Mouse (Mus musculus): ENCODE measurements around the gene Pwp1. TPM values are rescaled to one million over a fixed set of nuclear protein-coding genes. Genes with fewer than 3 reads are reported as not detected.

Gene Pwp1
- polyA plus RNA-seq, 2 experiments = 36.1 to 76.0 TPM

DNA sequence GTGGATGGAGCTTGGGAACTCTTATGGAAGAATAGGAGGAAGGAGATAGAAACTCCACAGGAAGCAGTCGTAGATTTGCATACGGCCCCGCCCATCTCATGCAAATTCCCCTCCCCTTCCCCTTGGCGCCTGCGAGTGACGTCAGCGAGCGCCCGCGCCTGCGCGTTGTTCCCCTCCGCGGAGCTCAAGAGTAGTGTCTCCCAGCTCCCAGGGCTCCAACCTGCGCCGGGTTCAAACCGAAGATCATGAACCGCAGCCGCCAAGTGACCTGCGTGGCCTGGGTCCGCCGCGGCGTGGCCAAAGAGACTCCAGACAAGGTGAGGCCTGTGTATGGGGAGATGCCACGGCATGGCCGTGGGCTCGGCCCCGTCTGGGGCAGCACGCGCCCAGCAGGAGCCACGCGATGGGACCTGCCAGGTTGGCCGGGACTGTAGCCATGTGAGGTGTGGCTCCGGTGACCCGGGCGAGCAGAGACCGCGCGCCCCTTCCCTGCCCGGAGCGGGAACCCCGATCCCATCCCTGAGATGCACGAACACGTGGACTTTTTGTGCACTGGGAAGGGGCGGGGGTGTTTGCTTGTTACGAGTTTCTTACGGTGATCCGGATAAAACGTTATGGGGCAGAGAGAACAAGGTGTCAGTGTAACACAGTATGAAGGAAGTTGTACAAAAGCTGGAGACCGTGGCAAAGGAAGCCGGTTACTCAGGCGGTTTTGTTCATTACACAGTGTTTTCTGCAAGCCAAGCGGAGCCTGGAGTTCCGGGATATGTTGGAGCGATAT lies 42.6 kb downstream of the Pwp1 start:
- H3K9ac ChIP-seq (ENCODE audit: low read depth, low read length, severe bottlenecking) = peak overlapping the region; percentile 62
- peak; percentile 84 for DNase-seq (ENCODE audit: low spot score)
- TF ChIP-seq POLR2A (IDR thresholded peaks at IDR 0.05; ENCODE audit: borderline replicate concordance, extremely low read depth, insufficient read depth, insufficient read length) = no peak
- H3K9me3 ChIP-seq (ENCODE audit: control insufficient read depth, low read length) = no peaks in the 10 kb centered on the region
- H3K4me3 ChIP-seq (replicated peaks; ENCODE audit: low read length) = peak overlapping the region; percentile 56
- peaks cover 6% of the 10 kb centered on the region for H3K4me1 ChIP-seq (ENCODE audit: control insufficient read depth, insufficient read depth, low read length)
- peaks cover 28% of the 10 kb centered on the region for H3K36me3 ChIP-seq (ENCODE audit: control insufficient read depth, insufficient read depth, low read length)
- peak; percentile 95 for ATAC-seq (ENCODE audit: low FRiP score, low read depth)
- no peaks in the 10 kb centered on the region for H3K27me3 ChIP-seq (ENCODE audit: control insufficient read depth, insufficient read depth, low read length)
- H3K4me2 ChIP-seq (replicated peaks; ENCODE audit: low read depth, low read length, severe bottlenecking) = peak overlapping the region; percentile 64
- H3K27ac ChIP-seq (replicated peaks; ENCODE audit: low read depth, low read length) = 0 out of 2 replicates have a peak overlapping the region, but pooled peaks have one; percentile 56
- WGBS = under 1% methylated on average over 55 of the region's 55 CpGs

GRCm38 (mm10) chr10:85872479-85872773 lies 43.1 kb downstream of the Pwp1 start:
- no peak overlapping the region for H3K27ac ChIP-seq (replicated peaks; ENCODE audit: low read depth, low read length)
- H3K27me3 ChIP-seq (ENCODE audit: control insufficient read depth, insufficient read depth, low read length) = no peaks in the 10 kb centered on the region
- H3K9me3 ChIP-seq (ENCODE audit: control insufficient read depth, low read length) = no peaks in the 10 kb centered on the region
- DNase-seq (ENCODE audit: low spot score) (no peak), ATAC-seq (ENCODE audit: low FRiP score, low read depth) (no peak)
- peak overlapping the region; percentile 64 for H3K4me2 ChIP-seq (replicated peaks; ENCODE audit: low read depth, low read length, severe bottlenecking)
- H3K4me3 ChIP-seq (replicated peaks; ENCODE audit: low read length) = peak overlapping the region; percentile 56
- peaks cover 33% of the 10 kb centered on the region for H3K36me3 ChIP-seq (ENCODE audit: control insufficient read depth, insufficient read depth, low read length)
- WGBS = 5% methylated on average over 5 of the region's 5 CpGs
- peak overlapping the region; percentile 62 for H3K9ac ChIP-seq (ENCODE audit: low read depth, low read length, severe bottlenecking)
- TF ChIP-seq POLR2A (IDR thresholded peaks at IDR 0.05; ENCODE audit: borderline replicate concordance, extremely low read depth, insufficient read depth, insufficient read length) = no peak
- H3K4me1 ChIP-seq (ENCODE audit: control insufficient read depth, insufficient read depth, low read length) = peaks cover 6% of the 10 kb centered on the region

- no peak overlapping the region for H3K4me2 ChIP-seq (replicated peaks; ENCODE audit: low read depth, low read length, severe bottlenecking)
- WGBS = 91% methylated on average over 13 of the region's 13 CpGs
- no peak for TF ChIP-seq POLR2A (IDR thresholded peaks at IDR 0.05; ENCODE audit: borderline replicate concordance, extremely low read depth, insufficient read depth, insufficient read length)
- H3K4me1 ChIP-seq (ENCODE audit: control insufficient read depth, insufficient read depth, low read length) = peaks cover 6% of the 10 kb centered on the region
- H3K27ac ChIP-seq (replicated peaks; ENCODE audit: low read depth, low read length) = no peak overlapping the region
- DNase-seq (ENCODE audit: low spot score) (no peak), ATAC-seq (ENCODE audit: low FRiP score, low read depth) (no peak)
- H3K9ac ChIP-seq (ENCODE audit: low read depth, low read length, severe bottlenecking) = no peak overlapping the region
- H3K36me3 ChIP-seq (ENCODE audit: control insufficient read depth, insufficient read depth, low read length) = peaks cover 48% of the 10 kb centered on the region
- H3K27me3 ChIP-seq (ENCODE audit: control insufficient read depth, insufficient read depth, low read length) = no peaks in the 10 kb centered on the region
- no peaks in the 10 kb centered on the region for H3K9me3 ChIP-seq (ENCODE audit: control insufficient read depth, low read length)
- no peak overlapping the region for H3K4me3 ChIP-seq (replicated peaks; ENCODE audit: low read length)
Observed at GRCm38 (mm10) chr10:85873861-85874544, 44.7 kb downstream of the Pwp1 start.

DNA sequence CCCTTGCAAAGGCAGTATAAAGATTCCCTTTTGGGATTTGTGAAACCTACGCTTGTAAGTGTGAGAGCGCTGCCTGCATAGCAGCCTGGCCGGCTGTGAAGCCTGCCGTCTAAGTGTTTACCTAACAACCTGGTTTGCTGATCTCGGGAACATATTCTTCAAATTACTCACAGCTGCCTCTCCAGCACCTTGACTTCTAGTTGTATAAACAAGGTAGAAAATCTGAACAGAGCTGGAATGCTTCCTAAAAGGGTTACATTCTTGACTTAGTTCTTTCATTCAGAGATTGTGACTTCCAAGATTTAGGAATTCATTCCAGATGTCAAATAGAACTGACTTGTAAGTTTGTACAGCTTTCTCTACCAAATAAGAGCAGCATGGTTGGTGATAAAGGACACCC lies 46.5 kb downstream of the Pwp1 start:
- Histone ChIP-seq H3K9me3 (ENCODE audit: control insufficient read depth, low read length) (no peaks in the 10 kb centered on the region), H3K27me3 (ENCODE audit: control insufficient read depth, insufficient read depth, low read length) (no peaks in the 10 kb centered on the region), H3K4me3 (replicated peaks; ENCODE audit: low read length) (no peak overlapping the region), H3K9ac (ENCODE audit: low read depth, low read length, severe bottlenecking) (no peak overlapping the region), H3K4me1 (ENCODE audit: control insufficient read depth, insufficient read depth, low read length) (peaks cover 6% of the 10 kb centered on the region), H3K27ac (replicated peaks; ENCODE audit: low read depth, low read length) (no peak overlapping the region), H3K36me3 (ENCODE audit: control insufficient read depth, insufficient read depth, low read length) (peaks cover 66% of the 10 kb centered on the region), H3K4me2 (replicated peaks; ENCODE audit: low read depth, low read length, severe bottlenecking) (no peak overlapping the region)
- WGBS = 80% methylated on average over 5 of the region's 5 CpGs
- DNase-seq (ENCODE audit: low spot score) = no peak
- no peak for TF ChIP-seq POLR2A (IDR thresholded peaks at IDR 0.05; ENCODE audit: borderline replicate concordance, extremely low read depth, insufficient read depth, insufficient read length)
- ATAC-seq (ENCODE audit: low FRiP score, low read depth) = no peak

DNA sequence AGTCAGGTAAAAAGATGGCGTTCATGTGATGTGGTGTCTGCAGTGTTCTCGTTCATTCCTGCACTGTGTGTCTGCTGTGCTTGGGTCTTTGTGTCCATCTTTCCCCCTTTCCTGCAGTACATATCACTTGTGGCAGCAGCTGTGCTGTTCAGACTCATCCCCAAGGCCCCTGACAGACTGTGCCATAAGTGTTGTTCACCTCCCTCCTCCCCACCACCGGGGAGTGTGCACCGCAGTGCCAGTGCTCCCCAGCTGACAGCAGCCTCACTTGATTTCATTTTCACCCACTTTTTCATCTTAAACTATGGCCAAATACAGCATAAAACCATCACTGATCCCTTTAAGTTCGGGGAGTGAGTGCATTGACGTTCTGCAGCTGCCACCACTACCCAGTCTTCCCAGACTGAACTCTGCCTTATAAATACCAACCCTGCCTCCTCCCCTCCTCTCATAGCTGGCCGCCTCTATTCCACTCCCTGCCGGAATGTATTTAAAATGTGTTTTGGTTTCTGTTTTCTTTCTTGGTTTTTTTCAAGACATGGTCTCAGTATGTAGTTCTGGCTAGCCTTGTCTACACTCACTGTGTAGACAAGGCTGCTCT lies 50.7 kb downstream of the Pwp1 start:
- Histone ChIP-seq H3K4me3 (replicated peaks; ENCODE audit: low read length) (no peak overlapping the region), H3K4me1 (ENCODE audit: control insufficient read depth, insufficient read depth, low read length) (no peaks in the 10 kb centered on the region), H3K27ac (replicated peaks; ENCODE audit: low read depth, low read length) (no peak overlapping the region), H3K36me3 (ENCODE audit: control insufficient read depth, insufficient read depth, low read length) (peaks cover 95% of the 10 kb centered on the region), H3K27me3 (ENCODE audit: control insufficient read depth, insufficient read depth, low read length) (no peaks in the 10 kb centered on the region), H3K4me2 (replicated peaks; ENCODE audit: low read depth, low read length, severe bottlenecking) (no peak overlapping the region), H3K9me3 (ENCODE audit: control insufficient read depth, low read length) (no peaks in the 10 kb centered on the region), H3K9ac (ENCODE audit: low read depth, low read length, severe bottlenecking) (no peak overlapping the region)
- WGBS = 92% methylated on average over 8 of the region's 8 CpGs
- no peak for TF ChIP-seq POLR2A (IDR thresholded peaks at IDR 0.05; ENCODE audit: borderline replicate concordance, extremely low read depth, insufficient read depth, insufficient read length)
- no peak for ATAC-seq (ENCODE audit: low FRiP score, low read depth)
- DNase-seq (ENCODE audit: low spot score) = no peak

All from limb, embryonic 14.5 days (tissue).